Mouse (Mus musculus): ENCODE measurements around the gene Myoz1.
"Not testable (repeated sequence)": the region's sequence is repeated elsewhere in the genome, so short reads cannot be mapped to it uniquely, and the experiment has no call there.

The Myoz1 gene

GRCm38 (mm10) chr14:20656361-20656760 lies at the start of gene Myoz1:
TSS of gene Myoz1 (minus strand) at chr14:20656540.
- DNase-seq (ENCODE audit: low spot score in 2 of 2): no peak

- DNase-seq (ENCODE audit: low spot score in 2 of 2): not testable (repeated sequence)
These were observed 47.1 kb upstream of the Myoz1 start for GRCm38 (mm10) chr14:20703461-20703860.

GRCm38 (mm10) chr14:20702741-20703381 lies 46.5 kb upstream of the Myoz1 start, which contains the start of gene Chchd1:
TSS of gene Chchd1 (plus strand) at chr14:20703006.
- peak; percentile 81 to 90 for DNase-seq (ENCODE audit: low spot score in 2 of 2)

GRCm38 (mm10) chr14:20702096-20702740 lies 45.9 kb upstream of the Myoz1 start:
- no peak for DNase-seq (ENCODE audit: low spot score in 2 of 2)

- no peak for DNase-seq (ENCODE audit: low spot score in 2 of 2)
These were observed 45.2 kb upstream of the Myoz1 start for GRCm38 (mm10) chr14:20701554-20701953.

- DNase-seq (ENCODE audit: low spot score in 2 of 2): no peak
These were observed 44.0 kb upstream of the Myoz1 start for GRCm38 (mm10) chr14:20700362-20700761.

- DNase-seq (ENCODE audit: low spot score in 2 of 2): no peak
These were observed 42.2 kb upstream of the Myoz1 start for GRCm38 (mm10) chr14:20698515-20698914.

GRCm38 (mm10) chr14:20696986-20697385 lies 40.6 kb upstream of the Myoz1 start:
- peak in 1 of 2 experiments; percentile 55 for DNase-seq (ENCODE audit: low spot score in 2 of 2)

- peak in 1 of 2 experiments; percentile 23 for DNase-seq (ENCODE audit: low spot score in 2 of 2)
These were observed 39.6 kb upstream of the Myoz1 start for GRCm38 (mm10) chr14:20695761-20696520.

- DNase-seq (ENCODE audit: low spot score in 2 of 2): peak; percentile 80 to 82
These were observed 38.8 kb upstream of the Myoz1 start, which contains the start of gene Fut11 for GRCm38 (mm10) chr14:20694884-20695760. TSS of gene Fut11 (plus strand) at chr14:20694968.

GRCm38 (mm10) chr14:20694185-20694883 lies 38.0 kb upstream of the Myoz1 start:
- no peak for DNase-seq (ENCODE audit: low spot score in 2 of 2)

- no peak for DNase-seq (ENCODE audit: low spot score in 2 of 2)
These were observed 37.3 kb upstream of the Myoz1 start for GRCm38 (mm10) chr14:20693589-20694101.

GRCm38 (mm10) chr14:20691772-20692171 lies 35.4 kb upstream of the Myoz1 start:
- no peak for DNase-seq (ENCODE audit: low spot score in 2 of 2)

- no peak for DNase-seq (ENCODE audit: low spot score in 2 of 2)
These were observed 32.7 kb upstream of the Myoz1 start for GRCm38 (mm10) chr14:20689009-20689408.

- DNase-seq (ENCODE audit: low spot score in 2 of 2): no peak
These were observed 30.2 kb upstream of the Myoz1 start for GRCm38 (mm10) chr14:20686576-20686975.

GRCm38 (mm10) chr14:20682498-20682897 lies 26.2 kb upstream of the Myoz1 start:
- no peak for DNase-seq (ENCODE audit: low spot score in 2 of 2)

GRCm38 (mm10) chr14:20681742-20682141 lies 25.4 kb upstream of the Myoz1 start:
- DNase-seq (ENCODE audit: low spot score in 2 of 2): no peak

GRCm38 (mm10) chr14:20677906-20678305 lies 21.6 kb upstream of the Myoz1 start:
- no peak for DNase-seq (ENCODE audit: low spot score in 2 of 2)

- peak; percentile 92 to 95 for DNase-seq (ENCODE audit: low spot score in 2 of 2)
These were observed 17.9 kb upstream of the Myoz1 start, which contains the start of gene Sec24c for GRCm38 (mm10) chr14:20674064-20674833. TSS of gene Sec24c (plus strand) at chr14:20674308.

- no peak for DNase-seq (ENCODE audit: low spot score in 2 of 2)
These were observed 17.4 kb upstream of the Myoz1 start for GRCm38 (mm10) chr14:20673735-20674063.

Measured in frontal cortex, postnatal 14 days (tissue).